Mouse (Mus musculus): ENCODE measurements around the gene Plet1.

DNA sequence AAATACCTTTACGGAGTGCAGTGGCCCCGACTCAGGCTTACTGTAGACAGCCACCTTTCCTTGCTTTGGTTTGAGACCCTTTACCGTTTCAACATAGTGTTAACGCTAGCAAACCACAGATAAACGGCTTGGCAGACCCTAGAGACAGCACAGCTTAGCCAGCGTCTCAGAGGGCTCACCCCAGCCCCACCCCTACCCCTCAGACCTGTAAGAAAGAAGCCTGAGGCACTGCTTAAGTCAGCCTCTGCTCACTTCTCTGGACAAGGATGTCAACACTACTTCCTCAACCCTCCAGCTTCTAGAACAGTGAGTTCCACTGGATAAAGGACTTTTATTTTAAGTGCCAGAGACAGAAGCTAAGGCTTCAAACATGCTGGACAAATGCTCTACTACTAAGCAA is 2.2 kb downstream of the Plet1 start:
- no peak for TF ChIP-seq CTCF (conservative IDR thresholded peaks at IDR 0.05; ENCODE audit: insufficient read depth, insufficient read length, low read depth, low read length)
- TF ChIP-seq POLR2A (IDR thresholded peaks at IDR 0.05; ENCODE audit: low read depth, low read length): no peak
